ENCODE assay signal across 23 mouse cellular contexts in genomic region chr2:148884738-148885137, GRCm38 (mm10). TPM values are rescaled to one million over a fixed set of nuclear protein-coding genes. Genes with fewer than 3 reads are reported as not detected.
DNase-seq lines count a peak whose midpoint lies in the region; ATAC-seq and TF ChIP-seq lines count a peak whose summit lies in the region.
"Had no signal": no experiment of that assay in that cellular context is flagged by ENCODE, and none has a peak within 500 bp of the region (broad histone marks: within the 10 kb centered on the region; RNA-seq: fewer than 3 reads in every experiment).

No protein-coding gene starts in this region.

- TF ChIP-seq POLR2A in brain, embryonic 14.5 days (IDR thresholded peaks at IDR 0.05; ENCODE audit: borderline replicate concordance, extremely low read depth, insufficient read depth, insufficient read length, poor library complexity, severe bottlenecking) = no peak

- no peaks in the 10 kb centered on the region for H3K9me3 ChIP-seq in heart, embryonic 11.5 days (replicated peaks; ENCODE audit: control insufficient read depth, low read length)
- H3K9me3 ChIP-seq in lung, embryonic 16.5 days (ENCODE audit: control insufficient read depth, low read length) = no peaks in the 10 kb centered on the region
- no peaks in the 10 kb centered on the region for H3K9me3 ChIP-seq in hindbrain, embryonic 16.5 days (ENCODE audit: control insufficient read depth, low read length)
- H3K9me3 ChIP-seq: G1E; limb, embryonic 15.5 days; midbrain, embryonic 12.5 days had no signal

- no peak overlapping the region for H3K4me2 ChIP-seq in heart, embryonic 11.5 days
- H3K4me2 ChIP-seq in lung, embryonic 16.5 days (ENCODE audit: low read depth, low read length) = no peak overlapping the region
- no peak overlapping the region for H3K4me2 ChIP-seq in hindbrain, embryonic 16.5 days (ENCODE audit: low read length)
- H3K4me2 ChIP-seq: limb, embryonic 15.5 days; midbrain, embryonic 12.5 days had no signal

- no peak overlapping the region; the same call in 1 of the 2 replicates for H3K27ac ChIP-seq in heart, embryonic 11.5 days (ENCODE audit: low read depth, low read length)
- H3K27ac ChIP-seq in lung, embryonic 16.5 days (ENCODE audit: low read length) = no peak overlapping the region
- no peak overlapping the region for H3K27ac ChIP-seq in hindbrain, embryonic 16.5 days (ENCODE audit: low read depth, low read length)
- H3K27ac ChIP-seq: limb, embryonic 15.5 days; midbrain, embryonic 12.5 days had no signal

- intact Hi-C loops in heart, postnatal 36 days (cut with DNase I) = no loop called here

- TF ChIP-seq CTCF in brain, embryonic 14.5 days (IDR thresholded peaks at IDR 0.05; ENCODE audit: borderline replicate concordance, extremely low read depth, insufficient read depth, insufficient read length) = no peak

- ATAC-seq in heart, embryonic 11.5 days (replicated peaks; ENCODE audit: insufficient number of reproducible peaks, low FRiP score, low TSS enrichment) = peak; percentile 71; the same call in 1 of the 2 replicates
- peak; percentile 26; the same call in 1 of the 2 replicates for ATAC-seq in lung, embryonic 16.5 days (ENCODE audit: low read depth)
- peak; percentile 85 for ATAC-seq in hindbrain, embryonic 16.5 days
- ATAC-seq: forebrain, embryonic 14.5 days; intestine, postnatal 0 days had no signal

- no peaks in the 10 kb centered on the region for H3K36me3 ChIP-seq in heart, embryonic 11.5 days (ENCODE audit: control insufficient read depth, insufficient read depth, low read length)
- no peaks in the 10 kb centered on the region for H3K36me3 ChIP-seq in lung, embryonic 16.5 days (ENCODE audit: control insufficient read depth, insufficient read depth, low read length)
- H3K36me3 ChIP-seq in hindbrain, embryonic 16.5 days (ENCODE audit: control insufficient read depth, insufficient read depth, low read length) = no peaks in the 10 kb centered on the region
- H3K36me3 ChIP-seq: G1E; limb, embryonic 15.5 days; midbrain, embryonic 12.5 days had no signal

- H3K27me3 ChIP-seq in heart, embryonic 11.5 days (ENCODE audit: control insufficient read depth, insufficient read depth, low read length) = no peaks in the 10 kb centered on the region
- no peaks in the 10 kb centered on the region for H3K27me3 ChIP-seq in lung, embryonic 16.5 days (ENCODE audit: control insufficient read depth, insufficient read depth, low read depth, low read length)
- H3K27me3 ChIP-seq in hindbrain, embryonic 16.5 days (replicated peaks; ENCODE audit: control insufficient read depth, insufficient read depth, low read length) = no peaks in the 10 kb centered on the region
- H3K27me3 ChIP-seq: limb, embryonic 15.5 days; midbrain, embryonic 12.5 days had no signal

- H3K9ac ChIP-seq in heart, embryonic 11.5 days (ENCODE audit: low read depth, low read length) = no peak overlapping the region
- H3K9ac ChIP-seq in lung, embryonic 16.5 days (ENCODE audit: low read length) = no peak overlapping the region
- H3K9ac ChIP-seq in hindbrain, embryonic 16.5 days (ENCODE audit: low read depth, low read length) = no peak overlapping the region
- H3K9ac ChIP-seq: limb, embryonic 15.5 days; midbrain, embryonic 12.5 days had no signal

- no peaks in the 10 kb centered on the region for H3K4me1 ChIP-seq in heart, embryonic 11.5 days (ENCODE audit: control insufficient read depth, insufficient read depth, low read length)
- H3K4me1 ChIP-seq in lung, embryonic 16.5 days (replicated peaks; ENCODE audit: control insufficient read depth, insufficient read depth, low read length) = no peaks in the 10 kb centered on the region
- H3K4me1 ChIP-seq in hindbrain, embryonic 16.5 days (ENCODE audit: control insufficient read depth, insufficient read depth, low read depth, low read length) = no peaks in the 10 kb centered on the region
- H3K4me1 ChIP-seq: limb, embryonic 15.5 days had no signal

- no peak overlapping the region for H3K4me3 ChIP-seq in heart, embryonic 11.5 days (ENCODE audit: low read depth, low read length)
- no peak overlapping the region for H3K4me3 ChIP-seq in lung, embryonic 16.5 days (ENCODE audit: low read length)
- H3K4me3 ChIP-seq in hindbrain, embryonic 16.5 days (ENCODE audit: low read length) = no peak overlapping the region
- H3K4me3 ChIP-seq: limb, embryonic 15.5 days; midbrain, embryonic 12.5 days had no signal

- no peak for DNase-seq in heart, postnatal 36 days
- no peak for DNase-seq in lung, adult 18-20 months
- DNase-seq in brain, embryonic 14.5 days (ENCODE audit: low read depth) = peak; percentile 58
- DNase-seq in right cerebral cortex, postnatal 36 days (ENCODE audit: low spot score in 2 of 2) = no peak
- DNase-seq: adrenal gland, adult 2 months; cerebellum, adult 11-12 months; cerebellum, postnatal 25 days; gastrocnemius, postnatal 25 days; kidney, postnatal 25 days; layer of hippocampus, adult 9-11 months; lung, postnatal 4 days; thymus, postnatal 4 days had no signal

RNA-seq across cellular contexts. Expression of gene Cst3, which starts 9.2 kb away (rescaled TPM):
- 812 and 876 TPM in 2 replicates for polyA plus RNA-seq in heart, embryonic 11.5 days (2014; fragmentation: Nextera tagmentation; extraction: Ambion mirVana)
- 1,000 to 10,000 TPM; 1,014 to 1,057 TPM for total RNA-seq in heart, postnatal 36 days (2021)
- polyA plus RNA-seq in lung, embryonic 16.5 days (2015; fragmentation: Nextera tagmentation; extraction: Ambion mirVana) = 551 and 603 TPM in 2 replicates
- 465 and 499 TPM in 2 replicates for polyA plus RNA-seq in brain, embryonic 14.5 days (2012; rRNA removed)
- polyA plus RNA-seq in hindbrain, embryonic 16.5 days (2015; fragmentation: Nextera tagmentation; extraction: Ambion mirVana) = 757 and 946 TPM in 2 replicates

RNA-seq across cellular contexts. Expression of gene 9230104L09Rik, which starts 19.9 kb away (rescaled TPM):
- polyA plus RNA-seq in heart, embryonic 11.5 days (2014; fragmentation: Nextera tagmentation; extraction: Ambion mirVana) = not detected in 2 replicates
- under 1 TPM in 1 of 2 experiments, not detected in 1; 0.70 TPM for total RNA-seq in heart, postnatal 36 days (2021)
- polyA plus RNA-seq in lung, embryonic 16.5 days (2015; fragmentation: Nextera tagmentation; extraction: Ambion mirVana) = not detected in 2 replicates
- polyA plus RNA-seq in brain, embryonic 14.5 days (2012; rRNA removed) = not detected in 2 replicates
- polyA plus RNA-seq in hindbrain, embryonic 16.5 days (2015; fragmentation: Nextera tagmentation; extraction: Ambion mirVana) = not detected in 2 replicates
- total RNA-seq: G1E; left cerebral cortex, postnatal 14 days had no signal
- polyA plus RNA-seq: adrenal gland, adult 2 months; forebrain, embryonic 14.5 days; G1E; intestine, postnatal 0 days; limb, embryonic 15.5 days; liver, embryonic 16.5 days; midbrain, embryonic 12.5 days; small intestine, adult 2 months had no signal

RNA-seq across cellular contexts. Expression of gene Cst9, which starts 49.8 kb away (rescaled TPM):
- polyA plus RNA-seq in heart, embryonic 11.5 days (2014; fragmentation: Nextera tagmentation; extraction: Ambion mirVana) = 1.9 and 2.3 TPM in 2 replicates
- total RNA-seq in heart, postnatal 36 days (2021) = 1 to 10 TPM in 1 of 2 experiments, under 1 TPM in 1; 0.68 to 1.2 TPM
- 0.24 TPM in 1 of 2 replicates, not detected in the other for polyA plus RNA-seq in lung, embryonic 16.5 days (2015; fragmentation: Nextera tagmentation; extraction: Ambion mirVana)
- not detected in 2 replicates for polyA plus RNA-seq in brain, embryonic 14.5 days (2012; rRNA removed)
- not detected in 2 replicates for polyA plus RNA-seq in hindbrain, embryonic 16.5 days (2015; fragmentation: Nextera tagmentation; extraction: Ambion mirVana)
- total RNA-seq: adrenal gland, adult 2 months; G1E; gastrocnemius, postnatal 25 days; left cerebral cortex, postnatal 14 days had no signal
- polyA plus RNA-seq: adrenal gland, adult 2 months; forebrain, embryonic 14.5 days; G1E; intestine, postnatal 0 days; limb, embryonic 15.5 days; liver, embryonic 16.5 days; midbrain, embryonic 12.5 days; small intestine, adult 2 months had no signal

Comparison
In these comparisons a context has a peak if more than half of its experiments do, and no peak if none do; other contexts are left out.
1. ATAC-seq: peak in every context shown above with its lines; median percentile 85 in hindbrain, embryonic 16.5 days; 71 in heart, embryonic 11.5 days; 26 in lung, embryonic 16.5 days.